11 mouse cellular contexts compared by ENCODE assay signal in genomic region chr2:180703175-180703574, GRCm38 (mm10). TPM values are rescaled to one million over a fixed set of nuclear protein-coding genes. Genes with fewer than 3 reads are reported as not detected.
DNase-seq lines count a peak whose midpoint lies in the region; ATAC-seq and TF ChIP-seq lines count a peak whose summit lies in the region.
"Had no signal": no experiment of that assay in that cellular context is flagged by ENCODE, and none has a peak within 500 bp of the region (broad histone marks: within the 10 kb centered on the region; RNA-seq: fewer than 3 reads in every experiment).

No protein-coding gene starts in this region.

- H3K4me2 ChIP-seq in heart, embryonic 15.5 days, result no peak overlapping the region
- peak overlapping the region; percentile 98 for H3K4me2 ChIP-seq in forebrain, embryonic 13.5 days
- peak overlapping the region; percentile 90 for H3K4me2 ChIP-seq in liver, embryonic 13.5 days

- no peak for TF ChIP-seq CTCF in ES-Bruce4 (IDR thresholded peaks at IDR 0.05; ENCODE audit: low read depth, low read length)

- intact Hi-C loops in heart, postnatal 10 days (cut with DNase I), result loop anchor here (10.0 kb wide), 1 partner anchor 528 kb away; the partner anchor contains the start of gene Adrm1
- intact Hi-C loops in left cerebral cortex, postnatal 10 days (cut with DNase I), result no loop called here

- no peak overlapping the region for H3K9ac ChIP-seq in heart, embryonic 15.5 days
- peak overlapping the region; percentile 97 for H3K9ac ChIP-seq in ES-Bruce4 (ENCODE audit: low read depth, poor library complexity, severe bottlenecking)
- no peak overlapping the region for H3K9ac ChIP-seq in forebrain, embryonic 13.5 days
- peak overlapping the region; percentile 97 for H3K9ac ChIP-seq in liver, embryonic 13.5 days

- H3K36me3 ChIP-seq in heart, embryonic 15.5 days, result no peaks in the 10 kb centered on the region
- H3K36me3 ChIP-seq in ES-Bruce4 (ENCODE audit: control insufficient read depth, insufficient read depth, low read length, poor library complexity, severe bottlenecking), result peaks cover 38% of the 10 kb centered on the region
- peaks cover 5% of the 10 kb centered on the region; the same call in 1 of the 2 replicates for H3K36me3 ChIP-seq in forebrain, embryonic 13.5 days (ENCODE audit: poor library complexity, severe bottlenecking)
- H3K36me3 ChIP-seq in liver, embryonic 13.5 days, result peaks cover 27% of the 10 kb centered on the region

- no peak for TF ChIP-seq POLR2A in ES-Bruce4 (IDR thresholded peaks at IDR 0.05; ENCODE audit: insufficient read depth, low read length)

- H3K9me3 ChIP-seq in heart, embryonic 15.5 days (replicated peaks), result no peaks in the 10 kb centered on the region
- H3K9me3 ChIP-seq in ES-Bruce4 (replicated peaks; ENCODE audit: control insufficient read depth, insufficient read depth, low read length, poor library complexity, severe bottlenecking), result no peaks in the 10 kb centered on the region
- no peaks in the 10 kb centered on the region for H3K9me3 ChIP-seq in forebrain, embryonic 13.5 days (replicated peaks)
- H3K9me3 ChIP-seq in liver, embryonic 13.5 days (replicated peaks), result no peaks in the 10 kb centered on the region

- WGBS in heart, embryonic 15.5 days, result 63% methylated on average over 5 of the region's 5 CpGs
- WGBS in forebrain, embryonic 13.5 days, result 84% methylated on average over 5 of the region's 5 CpGs
- 33% methylated on average over 5 of the region's 5 CpGs for WGBS in liver, embryonic 13.5 days (ENCODE audit: insufficient replicate concordance)

- no peak overlapping the region for H3K4me3 ChIP-seq in heart, embryonic 15.5 days
- H3K4me3 ChIP-seq in ES-Bruce4 (ENCODE audit: low read depth, low read length), result peak overlapping the region; percentile 61
- no peak overlapping the region for H3K4me3 ChIP-seq in forebrain, embryonic 13.5 days
- peak overlapping the region; percentile 86; the same call in 1 of the 2 replicates for H3K4me3 ChIP-seq in liver, embryonic 13.5 days (replicated peaks)

- ATAC-seq in heart, embryonic 15.5 days (replicated peaks; ENCODE audit: insufficient number of reproducible peaks, insufficient read depth, low FRiP score, low read depth), result no peak
- no peak for ATAC-seq in forebrain, embryonic 13.5 days
- no peak for ATAC-seq in liver, embryonic 13.5 days (ENCODE audit: low read depth)

- no peak for TF ChIP-seq EP300 in ES-Bruce4 (IDR thresholded peaks at IDR 0.05; ENCODE audit: insufficient read depth, low read depth, low read length)

- peaks cover 46% of the 10 kb centered on the region for H3K4me1 ChIP-seq in heart, embryonic 15.5 days (replicated peaks)
- H3K4me1 ChIP-seq in ES-Bruce4 (ENCODE audit: control insufficient read depth, insufficient read depth, low read length), result peaks cover 4% of the 10 kb centered on the region
- H3K4me1 ChIP-seq in forebrain, embryonic 13.5 days, result peaks cover 40% of the 10 kb centered on the region
- H3K4me1 ChIP-seq in liver, embryonic 13.5 days (replicated peaks), result peaks cover 91% of the 10 kb centered on the region

- H3K27me3 ChIP-seq in heart, embryonic 15.5 days, result no peaks in the 10 kb centered on the region
- H3K27me3 ChIP-seq in ES-Bruce4 (ENCODE audit: control insufficient read depth, insufficient read depth, low read length, poor library complexity, severe bottlenecking), result no peaks in the 10 kb centered on the region
- H3K27me3 ChIP-seq in forebrain, embryonic 13.5 days, result no peaks in the 10 kb centered on the region
- no peaks in the 10 kb centered on the region for H3K27me3 ChIP-seq in liver, embryonic 13.5 days

- no peak for DNase-seq in heart, postnatal 10 days
- no peak for DNase-seq in liver, embryonic 13.5 days
- no peak for DNase-seq in retina, embryonic 14.5 days (ENCODE audit: low spot score)
- no peak for DNase-seq in left cerebral cortex, postnatal 10 days (ENCODE audit: extremely low spot score in 1 of 2, low spot score in 2 of 2)
- DNase-seq in urinary bladder, postnatal 25 days (ENCODE audit: low spot score), result no peak
- DNase-seq: adrenal gland, postnatal 25 days; kidney, postnatal 4 days; lung, postnatal 36 days had no signal

- peak overlapping the region; percentile 95 for H3K27ac ChIP-seq in heart, embryonic 15.5 days
- peak overlapping the region; percentile 91 for H3K27ac ChIP-seq in ES-Bruce4 (ENCODE audit: insufficient read depth, low read length)
- H3K27ac ChIP-seq in forebrain, embryonic 13.5 days, result no peak overlapping the region
- peak overlapping the region; percentile 93 for H3K27ac ChIP-seq in liver, embryonic 13.5 days

RNA-seq across cellular contexts. Expression of gene Dido1, which starts 6.6 kb away (rescaled TPM):
- polyA plus RNA-seq in heart, embryonic 15.5 days (2015; fragmentation: Nextera tagmentation; extraction: Ambion mirVana), result 14.0 and 19.0 TPM in 2 replicates
- total RNA-seq in heart, postnatal 10 days (2021), result 10 to 100 TPM; 40.6 to 42.8 TPM
- polyA plus RNA-seq in ES-Bruce4 (2011; ENCODE audit: insufficient read depth, insufficient read length, low read depth, missing spikeins), result 62.5 and 67.8 TPM in 2 replicates
- 33.4 and 35.7 TPM in 2 replicates for polyA plus RNA-seq in forebrain, embryonic 13.5 days (2015; fragmentation: Nextera tagmentation; extraction: Ambion mirVana)
- polyA plus RNA-seq in liver, embryonic 13.5 days (2015; fragmentation: Nextera tagmentation; extraction: Ambion mirVana), result 10.1 and 12.7 TPM in 2 replicates
- 10 to 100 TPM; 56.0 to 56.3 TPM for total RNA-seq in left cerebral cortex, postnatal 10 days (2021)

RNA-seq across cellular contexts. Expression of gene Gid8, which starts 6.7 kb away (rescaled TPM):
- 45.3 and 47.4 TPM in 2 replicates for polyA plus RNA-seq in heart, embryonic 15.5 days (2015; fragmentation: Nextera tagmentation; extraction: Ambion mirVana)
- total RNA-seq in heart, postnatal 10 days (2021), result 10 to 100 TPM; 77.9 to 79.1 TPM
- polyA plus RNA-seq in ES-Bruce4 (2011; ENCODE audit: insufficient read depth, insufficient read length, low read depth, missing spikeins), result 78.5 and 81.4 TPM in 2 replicates
- polyA plus RNA-seq in forebrain, embryonic 13.5 days (2015; fragmentation: Nextera tagmentation; extraction: Ambion mirVana), result 55.3 and 56.3 TPM in 2 replicates
- polyA plus RNA-seq in liver, embryonic 13.5 days (2015; fragmentation: Nextera tagmentation; extraction: Ambion mirVana), result 116 and 126 TPM in 2 replicates
- 10 to 100 TPM; 62.4 to 66.6 TPM for total RNA-seq in left cerebral cortex, postnatal 10 days (2021)

RNA-seq across cellular contexts. Expression of gene Slc17a9, which starts 21.9 kb away (rescaled TPM):
- polyA plus RNA-seq in heart, embryonic 15.5 days (2015; fragmentation: Nextera tagmentation; extraction: Ambion mirVana), result 0.48 and 1.7 TPM in 2 replicates
- under 1 TPM; 0.69 to 0.89 TPM for total RNA-seq in heart, postnatal 10 days (2021)
- 20.2 and 22.6 TPM in 2 replicates for polyA plus RNA-seq in ES-Bruce4 (2011; ENCODE audit: insufficient read depth, insufficient read length, low read depth, missing spikeins)
- polyA plus RNA-seq in forebrain, embryonic 13.5 days (2015; fragmentation: Nextera tagmentation; extraction: Ambion mirVana), result 0.18 and 0.58 TPM in 2 replicates
- polyA plus RNA-seq in liver, embryonic 13.5 days (2015; fragmentation: Nextera tagmentation; extraction: Ambion mirVana), result 4.8 and 5.5 TPM in 2 replicates
- under 1 TPM; 0.28 to 0.77 TPM for total RNA-seq in left cerebral cortex, postnatal 10 days (2021)

Comparison
In these comparisons a context has a peak if more than half of its experiments do, and no peak if none do; other contexts are left out.
1. H3K4me3 ChIP-seq: peak in ES-Bruce4 (single experiment) and liver, embryonic 13.5 days (single experiment); none in heart, embryonic 15.5 days (single experiment) and forebrain, embryonic 13.5 days (single experiment).
2. H3K9ac ChIP-seq: peak in ES-Bruce4 (single experiment) and liver, embryonic 13.5 days (single experiment); none in heart, embryonic 15.5 days (single experiment) and forebrain, embryonic 13.5 days (single experiment).